Mouse (Mus musculus): ENCODE measurements at regions not wholly inside any gene's neighbourhood (a gene's known extent, or its start where the extent isn't known, plus 50 kb on each side); places are given as distances from the start of the nearest gene placed in this dataset.
A peak's percentile ranks its signal among the peaks of the same experiment; 100 is the strongest.

GRCm38 (mm10) chr10:44615586-44615985 is 87.3 kb upstream of the Prdm1 start:
- in situ Hi-C loops (cut with MboI; ENCODE audit: low pct_ligation_motif_present, low pct_unique_long_range_greater_than_20kb, low sequenced_read_pairs) (no loop called here), dilution Hi-C loops (cut with MboI; ENCODE audit: extremely low pct_ligation_motif_present, extremely low pct_unique_long_range_greater_than_20kb, low sequenced_read_pairs) (no loop called here)
- Histone ChIP-seq H3K4me1 (ENCODE audit: control insufficient read depth in 1 of 2, insufficient read depth in 2 of 2) (peaks cover 3 to 24% of the 10 kb centered on the region in 2 experiments; a peak in 3 of 4 replicates), H3K4me2 (ENCODE audit: insufficient read depth, low read depth, poor library complexity, severe bottlenecking) (no peak overlapping the region), H3K36me3 (replicated peaks in 1 of 2; ENCODE audit: control insufficient read depth in 1 of 2, insufficient read depth in 1 of 2, low read length in 1 of 2) (no peaks in the 10 kb centered on the region), H3K9ac (ENCODE audit: insufficient read depth, low read depth) (no peak overlapping the region), H3K79me2 (replicated peaks; ENCODE audit: control insufficient read depth, extremely low read depth, insufficient read depth, poor library complexity, severe bottlenecking) (no peaks in the 10 kb centered on the region), H3K27me3 (replicated peaks) (no peaks in the 10 kb centered on the region), H3K9me3 (replicated peaks; ENCODE audit: low read length) (peaks cover 4% of the 10 kb centered on the region), H3K27ac (ENCODE audit: insufficient read depth, low read depth) (no peak overlapping the region), H3K4me3 (replicated peaks in 1 of 3; ENCODE audit: low read depth in 2 of 3, low read length in 2 of 3, poor library complexity in 1 of 3) (no peak overlapping the region)
- peak; percentile 45 for DNase-seq (ENCODE audit: extremely low read depth)
- TF ChIP-seq NRF1 (IDR thresholded peaks at IDR 0.05; ENCODE audit: low read depth, low read length) (no peak), MAFK (IDR thresholded peaks at IDR 0.05; ENCODE audit: insufficient replicate concordance, low read length) (peak; percentile 68), MXI1 (IDR thresholded peaks at IDR 0.05; ENCODE audit: low read depth, low read length) (no peak), ETS1 (conservative IDR thresholded peaks at IDR 0.05; ENCODE audit: low read depth, low read length) (peak; percentile 64), TBP (conservative IDR thresholded peaks at IDR 0.05; ENCODE audit: low read depth, low read length) (no peak), EP300 (IDR thresholded peaks at IDR 0.05; ENCODE audit: low read length) (peak; percentile 64), SMC3 (IDR thresholded peaks at IDR 0.05; ENCODE audit: low read depth, low read length) (no peak), RCOR1 (conservative IDR thresholded peaks at IDR 0.05; ENCODE audit: low read depth, low read length) (no peak), BHLHE40 (IDR thresholded peaks at IDR 0.05; ENCODE audit: low read depth, low read length) (peak; percentile 52; the same call in 1 of the 2 replicates), IRF4 (IDR thresholded peaks at IDR 0.05; ENCODE audit: low read depth, low read length) (peak; percentile 46; the same call in 1 of the 2 replicates)

GRCm38 (mm10) chr10:44612571-44612970 is 84.3 kb upstream of the Prdm1 start:
- Histone ChIP-seq H3K4me1 (ENCODE audit: control insufficient read depth in 1 of 2, insufficient read depth in 2 of 2) (peaks cover 13 to 52% of the 10 kb centered on the region in 2 experiments), H3K9ac (ENCODE audit: insufficient read depth, low read depth) (no peak overlapping the region), H3K36me3 (replicated peaks in 1 of 2; ENCODE audit: control insufficient read depth in 1 of 2, insufficient read depth in 1 of 2, low read length in 1 of 2) (no peaks in the 10 kb centered on the region), H3K4me3 (replicated peaks in 1 of 3; ENCODE audit: low read depth in 2 of 3, low read length in 2 of 3, poor library complexity in 1 of 3) (no peak overlapping the region), H3K4me2 (ENCODE audit: insufficient read depth, low read depth, poor library complexity, severe bottlenecking) (no peak overlapping the region), H3K27me3 (replicated peaks) (no peaks in the 10 kb centered on the region), H3K9me3 (replicated peaks; ENCODE audit: low read length) (no peaks in the 10 kb centered on the region), H3K79me2 (replicated peaks; ENCODE audit: control insufficient read depth, extremely low read depth, insufficient read depth, poor library complexity, severe bottlenecking) (no peaks in the 10 kb centered on the region), H3K27ac (ENCODE audit: insufficient read depth, low read depth) (no peak overlapping the region)
- dilution Hi-C loops (cut with MboI; ENCODE audit: extremely low pct_ligation_motif_present, extremely low pct_unique_long_range_greater_than_20kb, low sequenced_read_pairs) (no loop called here), in situ Hi-C loops (cut with MboI; ENCODE audit: low pct_ligation_motif_present, low pct_unique_long_range_greater_than_20kb, low sequenced_read_pairs) (no loop called here)
- no peak for TF ChIP-seq HCFC1 (IDR thresholded peaks at IDR 0.05; ENCODE audit: low read depth, low read length)
- TF ChIP-seq ETS1 (conservative IDR thresholded peaks at IDR 0.05; ENCODE audit: low read depth, low read length): no peak
- no peak for TF ChIP-seq PAX5 (IDR thresholded peaks at IDR 0.05; ENCODE audit: low read length)
- TF ChIP-seq KAT2A (IDR thresholded peaks at IDR 0.05; ENCODE audit: insufficient replicate concordance, low read length): no peak
- no peak for TF ChIP-seq MAX (IDR thresholded peaks at IDR 0.05; ENCODE audit: low read length)
- TF ChIP-seq MEF2A (IDR thresholded peaks at IDR 0.05; ENCODE audit: borderline replicate concordance, low read depth, low read length): no peak
- no peak for TF ChIP-seq MXI1 (IDR thresholded peaks at IDR 0.05; ENCODE audit: low read depth, low read length)
- TF ChIP-seq RAD21 (IDR thresholded peaks at IDR 0.05; ENCODE audit: low read depth, low read length): no peak
- TF ChIP-seq CHD1 (IDR thresholded peaks at IDR 0.05; ENCODE audit: low read depth, low read length): no peak
- no peak for TF ChIP-seq MAZ (IDR thresholded peaks at IDR 0.05; ENCODE audit: low read depth, low read length)
- TF ChIP-seq JUND (conservative IDR thresholded peaks at IDR 0.05; ENCODE audit: low read depth, low read length): no peak
- TF ChIP-seq NRF1 (IDR thresholded peaks at IDR 0.05; ENCODE audit: low read depth, low read length): no peak
- no peak for TF ChIP-seq POLR2AphosphoS2 (IDR thresholded peaks at IDR 0.05; ENCODE audit: low read depth, low read length)
- TF ChIP-seq NELFE (IDR thresholded peaks at IDR 0.05; ENCODE audit: low read depth, low read length): no peak
- no peak for DNase-seq (ENCODE audit: extremely low read depth)

All from CH12.LX (cell line).